Mouse (Mus musculus) myocyte (in vitro differentiated cells): ENCODE results near the gene Mapkapk2. TPM values are rescaled to one million over a fixed set of nuclear protein-coding genes. Genes with fewer than 3 reads are reported as not detected.

Experiments used
- H3K27me3 ChIP-seq: one replicate; pipeline ENCODE4 v1.6.1; 2011; ENCODE audit not compliant: control insufficient read depth, insufficient read depth, insufficient read length
- H3K36me3 ChIP-seq: one replicate; pipeline ENCODE4 v1.6.1; 2011; ENCODE audit not compliant: control insufficient read depth, insufficient read depth
- H3K4me2 ChIP-seq: one replicate; pipeline ENCODE4 v1.6.1; 2011; ENCODE audit warnings: low read depth, control low read depth
- H3K4me3 ChIP-seq: one replicate; pipeline ENCODE4 v1.5.1; 2011; ENCODE audit warnings: mild to moderate bottlenecking, control low read depth, moderate library complexity
- H3K79me2 ChIP-seq: one replicate; pipeline ENCODE4 v1.6.1; 2011; ENCODE audit not compliant: control insufficient read depth, insufficient read depth
- H3ac ChIP-seq: one replicate; pipeline ENCODE4 v1.6.1; 2011; ENCODE audit not compliant: control insufficient read depth, insufficient read length
- CEBPB ChIP-seq: IDR thresholded peaks from 2 replicates; pipeline ENCODE4 v1.6.1; 2011; ENCODE audit warnings: mild to moderate bottlenecking, moderate library complexity; ENCODE audit not compliant: poor library complexity, insufficient read depth, severe bottlenecking
- E2F4 ChIP-seq: IDR thresholded peaks from one replicate; pipeline ENCODE4 v1.6.1; 2011; ENCODE audit warnings: mild to moderate bottlenecking, control low read depth, moderate library complexity; ENCODE audit not compliant: insufficient read depth
- MAX ChIP-seq: IDR thresholded peaks from one replicate; pipeline ENCODE4 v1.6.1; 2011; ENCODE audit warnings: low read depth, mild to moderate bottlenecking, control low read depth
- MYOD1 ChIP-seq, 3 experiments: IDR thresholded peaks; one replicate each; pipeline ENCODE4 v1.6.1; 2011; ENCODE audit warnings: control low read depth in 2 of 3, low read depth in 2 of 3, mild to moderate bottlenecking in 2 of 3, moderate library complexity in 1 of 3; ENCODE audit not compliant: insufficient read length in 2 of 3, control insufficient read depth in 1 of 3
- MYOG ChIP-seq, 3 experiments: IDR thresholded peaks; one replicate each; pipeline ENCODE4 v1.6.1; 2011; ENCODE audit warnings: control low read depth in 2 of 3, low read depth in 2 of 3, mild to moderate bottlenecking in 2 of 3; ENCODE audit not compliant: insufficient read length in 2 of 3, control insufficient read depth in 1 of 3, insufficient read depth in 1 of 3
- POLR2A ChIP-seq: IDR thresholded peaks from one replicate; pipeline ENCODE4 v1.6.1; 2011; ENCODE audit warnings: low read depth, mild to moderate bottlenecking, control low read depth, moderate library complexity; ENCODE audit not compliant: insufficient read length
- POLR2AphosphoS2 ChIP-seq: IDR thresholded peaks from one replicate; pipeline ENCODE4 v1.6.1; 2011; ENCODE audit warnings: low read depth, control low read depth; ENCODE audit not compliant: insufficient read length
- REST ChIP-seq: IDR thresholded peaks from one replicate; pipeline ENCODE4 v1.6.1; 2011; ENCODE audit warnings: mild to moderate bottlenecking, control low read depth, moderate library complexity; ENCODE audit not compliant: insufficient read depth, insufficient read length
- SRF ChIP-seq: IDR thresholded peaks from one replicate; pipeline ENCODE4 v1.6.1; 2011; ENCODE audit warnings: low read depth; ENCODE audit not compliant: control insufficient read depth, insufficient read length
- TCF12 ChIP-seq: IDR thresholded peaks from one replicate; pipeline ENCODE4 v1.6.1; 2011; ENCODE audit warnings: mild to moderate bottlenecking, control low read depth; ENCODE audit not compliant: poor library complexity, insufficient read depth, severe bottlenecking
- TCF3 ChIP-seq: IDR thresholded peaks from one replicate; pipeline ENCODE4 v1.6.1; 2011; ENCODE audit warnings: low read depth, control low read depth; ENCODE audit not compliant: insufficient read length
- USF1 ChIP-seq: IDR thresholded peaks from one replicate; pipeline ENCODE4 v1.6.1; 2011; ENCODE audit warnings: low read depth, mild to moderate bottlenecking, control low read depth, moderate library complexity
- polyA plus RNA-seq: library from polyadenylated mRNA; unstranded; fragments of >200 nt; fragmentation: generic; extraction: Trizol; gene quantifications from one replicate; pipeline ENCODE4 v1.2.1, GENCODE M21; 2012; ENCODE audit warnings: missing spikeins

The Mapkapk2 gene
- polyA plus RNA-seq, 1 experiment: 123 TPM

DNA sequence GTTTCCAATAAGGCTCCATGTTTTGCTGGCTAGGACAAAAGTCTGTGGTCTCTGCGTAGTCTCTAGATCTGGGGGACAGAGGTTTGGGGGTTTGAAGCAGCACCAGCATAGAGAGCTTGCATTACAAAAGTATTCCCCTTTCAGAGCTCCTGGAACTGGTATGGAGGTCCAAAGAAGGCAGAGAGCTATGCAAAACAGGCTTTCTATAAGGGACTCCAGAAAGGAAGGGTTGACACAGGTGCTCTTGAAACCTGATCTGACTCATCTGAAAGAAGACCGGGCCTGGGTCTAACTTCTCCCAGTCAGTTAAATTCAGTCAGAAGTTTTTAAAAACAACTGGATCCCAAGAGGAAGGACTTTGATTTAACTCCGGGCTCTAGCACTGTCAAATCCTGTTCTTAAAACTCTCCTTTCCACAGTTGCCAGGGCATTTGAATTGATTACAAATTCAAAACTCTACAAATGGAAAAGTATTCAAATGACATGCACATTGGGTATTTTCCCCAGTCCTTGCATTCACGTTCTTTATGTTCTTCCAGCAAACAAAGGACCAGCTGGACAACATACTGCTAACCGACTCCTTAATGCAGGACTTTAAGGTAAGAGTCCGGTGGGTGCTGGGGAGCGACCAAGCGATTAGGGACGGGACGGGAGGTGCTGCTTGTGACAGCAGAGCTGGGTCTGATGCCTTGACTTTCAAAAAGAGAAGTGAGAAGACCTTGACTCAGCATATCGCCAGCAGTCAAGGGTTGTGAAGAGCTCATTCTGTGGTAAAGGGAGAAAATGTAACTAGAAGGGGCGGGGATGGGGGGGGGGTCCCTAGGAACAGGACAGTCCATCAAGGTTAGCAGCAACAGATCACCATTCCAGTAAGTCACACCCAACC lies 77.0 kb downstream of the Mapkapk2 start:
- Histone ChIP-seq H3K4me3 (no peak overlapping the region), H3ac (no peak overlapping the region), H3K36me3 (no peaks in the 10 kb centered on the region), H3K27me3 (no peaks in the 10 kb centered on the region), H3K4me2 (no peak overlapping the region), H3K79me2 (no peaks in the 10 kb centered on the region)
- no peak for TF ChIP-seq REST
- TF ChIP-seq MYOG (IDR thresholded peaks at IDR 0.05; ENCODE audit: control insufficient read depth in 1 of 3, insufficient read depth in 1 of 3, insufficient read length in 2 of 3, low read depth in 2 of 3): no peak
- TF ChIP-seq USF1: no peak
- TF ChIP-seq SRF: no peak
- TF ChIP-seq CEBPB: no peak
- no peak for TF ChIP-seq POLR2A
- no peak for TF ChIP-seq POLR2AphosphoS2
- TF ChIP-seq TCF3: no peak
- TF ChIP-seq E2F4: no peak
- no peak for TF ChIP-seq MYOD1 (IDR thresholded peaks at IDR 0.05; ENCODE audit: control insufficient read depth in 1 of 3, insufficient read length in 2 of 3, low read depth in 2 of 3)
- TF ChIP-seq MAX: no peak
- TF ChIP-seq TCF12: no peak

DNA sequence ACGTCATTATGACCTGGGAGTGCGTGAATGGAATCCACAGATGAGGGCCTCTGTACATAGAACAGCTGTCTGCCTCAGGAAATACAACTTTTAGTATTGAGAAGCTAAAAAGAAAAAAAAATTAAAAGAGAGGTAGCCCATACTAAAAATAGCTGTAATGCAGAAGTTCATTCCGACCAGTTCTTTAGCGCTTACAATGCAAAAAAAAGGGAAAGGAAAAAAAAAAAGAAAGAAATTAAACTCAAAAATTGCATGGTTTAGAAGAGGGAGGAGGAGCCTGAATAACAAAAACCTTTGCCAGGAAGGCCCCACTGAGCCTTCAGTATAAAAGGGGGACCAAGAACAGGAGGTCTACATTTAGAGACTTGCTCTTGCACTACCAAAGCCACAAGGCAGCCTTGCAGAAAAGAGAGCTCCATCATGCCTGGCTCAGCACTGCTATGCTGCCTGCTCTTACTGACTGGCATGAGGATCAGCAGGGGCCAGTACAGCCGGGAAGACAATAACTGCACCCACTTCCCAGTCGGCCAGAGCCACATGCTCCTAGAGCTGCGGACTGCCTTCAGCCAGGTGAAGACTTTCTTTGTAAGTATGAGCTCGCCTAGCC lies 78.0 kb downstream of the Mapkapk2 start, which contains the start of gene Il10:
TSS of gene Il10 (plus strand) at position 354 of the 607 bp plus-strand sequence.
- Histone ChIP-seq H3K4me2 (no peak within 1 kb of the TSS), H3ac (no peak within 1 kb of the TSS), H3K36me3 (no peaks in the 10 kb centered on the region), H3K4me3 (no peak within 1 kb of the TSS), H3K79me2 (no peaks in the 10 kb centered on the region), H3K27me3 (no peaks in the 10 kb centered on the region)
- TF ChIP-seq SRF (no peak), MYOG (IDR thresholded peaks at IDR 0.05; ENCODE audit: control insufficient read depth in 1 of 3, insufficient read depth in 1 of 3, insufficient read length in 2 of 3, low read depth in 2 of 3) (no peak), CEBPB (no peak), USF1 (no peak), POLR2AphosphoS2 (no peak), MAX (no peak), REST (no peak), MYOD1 (IDR thresholded peaks at IDR 0.05; ENCODE audit: control insufficient read depth in 1 of 3, insufficient read length in 2 of 3, low read depth in 2 of 3) (no peak), TCF3 (no peak), TCF12 (no peak), POLR2A (no peak), E2F4 (no peak)

DNA sequence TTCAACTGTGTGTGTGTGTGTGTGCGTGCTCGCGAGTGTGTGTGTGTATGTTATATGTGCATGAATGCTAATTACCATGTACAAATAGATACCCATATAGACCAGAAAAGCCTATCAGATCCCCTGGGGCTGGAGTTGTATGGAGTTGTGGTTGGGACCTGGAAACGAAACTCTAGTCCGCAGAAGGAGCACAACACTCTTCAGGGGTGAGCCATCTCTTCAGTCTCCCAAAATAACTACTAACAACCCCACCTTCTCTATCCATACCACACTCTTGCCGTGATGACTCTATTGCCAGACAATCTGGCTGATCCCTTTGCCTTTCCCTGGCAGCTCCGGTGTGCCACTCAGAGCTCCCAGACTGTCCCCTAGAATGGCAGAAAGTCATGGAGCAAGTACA lies 81.7 kb downstream of the Mapkapk2 start:
- no peak overlapping the region for H3K4me2 ChIP-seq
- H3K27me3 ChIP-seq: no peaks in the 10 kb centered on the region
- no peak overlapping the region for H3K4me3 ChIP-seq
- no peak overlapping the region for H3ac ChIP-seq
- no peak for TF ChIP-seq TCF3
- TF ChIP-seq REST: no peak
- TF ChIP-seq MYOD1 (IDR thresholded peaks at IDR 0.05; ENCODE audit: control insufficient read depth in 1 of 3, insufficient read length in 2 of 3, low read depth in 2 of 3): no peak
- TF ChIP-seq POLR2AphosphoS2: no peak
- TF ChIP-seq E2F4: no peak
- no peak for TF ChIP-seq MYOG (IDR thresholded peaks at IDR 0.05; ENCODE audit: control insufficient read depth in 1 of 3, insufficient read depth in 1 of 3, insufficient read length in 2 of 3, low read depth in 2 of 3)
- TF ChIP-seq TCF12: no peak
- no peak for TF ChIP-seq USF1
- no peak for TF ChIP-seq POLR2A
- no peak for TF ChIP-seq SRF
- TF ChIP-seq CEBPB: no peak
- no peak for TF ChIP-seq MAX
- H3K79me2 ChIP-seq: no peaks in the 10 kb centered on the region
- no peaks in the 10 kb centered on the region for H3K36me3 ChIP-seq

DNA sequence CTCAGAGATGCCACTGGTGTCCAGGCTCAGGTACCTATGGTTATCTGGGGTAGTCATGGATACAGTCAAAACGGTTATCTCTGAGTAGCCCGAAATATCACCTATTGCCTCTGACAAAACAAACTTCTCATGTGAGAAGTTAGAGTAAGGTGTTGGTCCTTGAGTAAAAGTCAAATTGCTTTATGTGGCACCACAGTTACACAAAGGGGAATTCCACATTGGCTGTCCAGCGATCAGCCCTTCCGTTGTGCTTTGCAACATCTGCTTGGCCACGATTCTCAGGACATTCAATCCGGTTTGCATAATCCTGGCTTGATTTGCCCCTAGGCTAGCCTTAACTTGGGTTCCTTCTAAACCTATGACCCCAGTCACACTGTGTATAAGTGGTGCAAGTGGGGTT lies 82.3 kb downstream of the Mapkapk2 start:
- no peak for TF ChIP-seq REST
- no peak for TF ChIP-seq MYOD1 (IDR thresholded peaks at IDR 0.05; ENCODE audit: control insufficient read depth in 1 of 3, insufficient read length in 2 of 3, low read depth in 2 of 3)
- no peak for TF ChIP-seq CEBPB
- TF ChIP-seq SRF: no peak
- TF ChIP-seq POLR2AphosphoS2: no peak
- no peak for TF ChIP-seq TCF12
- no peak for TF ChIP-seq E2F4
- TF ChIP-seq TCF3: no peak
- no peak for TF ChIP-seq POLR2A
- no peak for TF ChIP-seq MYOG (IDR thresholded peaks at IDR 0.05; ENCODE audit: control insufficient read depth in 1 of 3, insufficient read depth in 1 of 3, insufficient read length in 2 of 3, low read depth in 2 of 3)
- TF ChIP-seq MAX: no peak

More for the DNA sequence above, 82.3 kb downstream of the Mapkapk2 start:
- Histone ChIP-seq H3ac (no peak overlapping the region), H3K4me3 (no peak overlapping the region), H3K27me3 (no peaks in the 10 kb centered on the region), H3K4me2 (no peak overlapping the region), H3K79me2 (no peaks in the 10 kb centered on the region), H3K36me3 (no peaks in the 10 kb centered on the region)
